Mouse (Mus musculus) liver, embryonic 15.5 days (tissue): ENCODE measurements around the gene Enpp6. TPM values are rescaled to one million over a fixed set of nuclear protein-coding genes. Genes with fewer than 3 reads are reported as not detected.

Experiments
- ATAC-seq: fragments of 200-750 bp; cut with Nextera tagmentation; 2 replicates; pipeline ENCODE4 v1.8.0; 2017; ENCODE audit warnings: moderate number of reproducible peaks, mild to moderate bottlenecking, moderate library complexity; ENCODE audit not compliant: insufficient read depth
- H3K27ac ChIP-seq: fragments of 300-500 bp; sonication (generic); replicated peaks from 2 replicates; pipeline ENCODE4 v1.5.1; 2015; ENCODE audit warnings: mild to moderate bottlenecking, inconsistent platforms
- H3K27me3 ChIP-seq: fragments of 300-500 bp; sonication (generic); 2 replicates; pipeline ENCODE4 v1.6.1; 2015; ENCODE audit warnings: mild to moderate bottlenecking, inconsistent platforms
- H3K36me3 ChIP-seq: fragments of 300-500 bp; sonication (generic); replicated peaks from 2 replicates; pipeline ENCODE4 v1.6.1; 2015; ENCODE audit warnings: moderate library complexity, mild to moderate bottlenecking, inconsistent platforms
- H3K4me1 ChIP-seq: fragments of 300-500 bp; sonication (generic); replicated peaks from 2 replicates; pipeline ENCODE4 v1.6.1; 2015; ENCODE audit warnings: inconsistent platforms
- H3K4me2 ChIP-seq: fragments of 300-500 bp; sonication (generic); 2 replicates; pipeline ENCODE4 v1.6.1; 2015; ENCODE audit warnings: moderate library complexity, mild to moderate bottlenecking, inconsistent platforms
- H3K4me3 ChIP-seq: fragments of 300-500 bp; sonication (generic); replicated peaks from 2 replicates; pipeline ENCODE4 v1.5.1; 2015; ENCODE audit warnings: mild to moderate bottlenecking, inconsistent platforms
- H3K9ac ChIP-seq: fragments of 300-500 bp; sonication (generic); 2 replicates; pipeline ENCODE4 v1.6.1; 2015; ENCODE audit warnings: moderate library complexity, mild to moderate bottlenecking, inconsistent platforms
- H3K9me3 ChIP-seq: fragments of 300-500 bp; sonication (generic); replicated peaks from 2 replicates; pipeline ENCODE4 v1.6.1; 2016; ENCODE audit warnings: inconsistent platforms
- WGBS: fragments of 180-500 bp; shearing (Covaris S2); methylation state at CpG from one replicate; pipeline ENCODE4 v1.1.7; 2015; ENCODE audit warnings: mixed read lengths; ENCODE audit not compliant: insufficient replicate concordance; 5-methylcytosine and 5-hydroxymethylcytosine counted together
- polyA plus RNA-seq: library from polyadenylated mRNA; unstranded; fragments of >200 nt; fragmentation: Nextera tagmentation; extraction: Ambion mirVana; gene quantifications from 2 replicates; pipeline ENCODE4 v1.2.1, GENCODE M21; 2015

The Enpp6 gene
- polyA plus RNA-seq, 1 experiment from 2014 or later: 0.30 TPM

- H3K27ac ChIP-seq: no peak overlapping the region
- H3K9me3 ChIP-seq: no peaks in the 10 kb centered on the region
- no peak overlapping the region for H3K4me2 ChIP-seq
- H3K4me3 ChIP-seq: no peak overlapping the region
- H3K9ac ChIP-seq: no peak overlapping the region
- no peaks in the 10 kb centered on the region for H3K27me3 ChIP-seq
- no peaks in the 10 kb centered on the region for H3K4me1 ChIP-seq
- ATAC-seq: no peak
- no peaks in the 10 kb centered on the region for H3K36me3 ChIP-seq
- 53% methylated on average over 3 of the region's 3 CpGs for WGBS
Observed at GRCm38 (mm10) chr8:47069634-47070033, 82.9 kb downstream of the Enpp6 start.

GRCm38 (mm10) chr8:47072001-47072400 lies 85.3 kb downstream of the Enpp6 start:
- no peaks in the 10 kb centered on the region for H3K9me3 ChIP-seq
- H3K27me3 ChIP-seq: no peaks in the 10 kb centered on the region
- no peak overlapping the region for H3K27ac ChIP-seq
- WGBS: 56% methylated on average over 5 of the region's 5 CpGs
- ATAC-seq: no peak
- H3K9ac ChIP-seq: no peak overlapping the region
- H3K4me2 ChIP-seq: no peak overlapping the region
- H3K36me3 ChIP-seq: no peaks in the 10 kb centered on the region
- H3K4me3 ChIP-seq: no peak overlapping the region
- no peaks in the 10 kb centered on the region for H3K4me1 ChIP-seq

GRCm38 (mm10) chr8:47075941-47076555 lies 89.4 kb downstream of the Enpp6 start:
- 60% methylated on average over 6 of the region's 6 CpGs for WGBS
- H3K27me3 ChIP-seq: no peaks in the 10 kb centered on the region
- H3K36me3 ChIP-seq: no peaks in the 10 kb centered on the region
- no peak overlapping the region for H3K4me3 ChIP-seq
- no peak overlapping the region for H3K27ac ChIP-seq
- no peaks in the 10 kb centered on the region for H3K4me1 ChIP-seq
- H3K9ac ChIP-seq: no peak overlapping the region
- no peaks in the 10 kb centered on the region for H3K9me3 ChIP-seq
- ATAC-seq: no peak
- no peak overlapping the region for H3K4me2 ChIP-seq

- H3K4me2 ChIP-seq: no peak overlapping the region
- WGBS: 50% methylated on average over 4 of the region's 4 CpGs
- H3K4me1 ChIP-seq: no peaks in the 10 kb centered on the region
- H3K36me3 ChIP-seq: no peaks in the 10 kb centered on the region
- ATAC-seq: no peak
- H3K27me3 ChIP-seq: no peaks in the 10 kb centered on the region
- no peaks in the 10 kb centered on the region for H3K9me3 ChIP-seq
- no peak overlapping the region for H3K9ac ChIP-seq
- H3K27ac ChIP-seq: no peak overlapping the region
- H3K4me3 ChIP-seq: no peak overlapping the region
Observed at GRCm38 (mm10) chr8:47080037-47080436, 93.3 kb downstream of the Enpp6 start.

GRCm38 (mm10) chr8:47082201-47083027 lies 95.7 kb downstream of the Enpp6 start:
- Histone ChIP-seq H3K4me3 (no peak overlapping the region), H3K36me3 (no peaks in the 10 kb centered on the region), H3K27ac (no peak overlapping the region), H3K9ac (no peak overlapping the region), H3K9me3 (no peaks in the 10 kb centered on the region), H3K27me3 (no peaks in the 10 kb centered on the region), H3K4me2 (no peak overlapping the region), H3K4me1 (no peaks in the 10 kb centered on the region)
- no peak for ATAC-seq
- WGBS: 69% methylated on average over 22 of the region's 22 CpGs

GRCm38 (mm10) chr8:47090021-47090420 lies 103.3 kb downstream of the Enpp6 start:
- no peak overlapping the region for H3K27ac ChIP-seq

GRCm38 (mm10) chr8:47105617-47106016 lies 118.9 kb downstream of the Enpp6 start:
- Histone ChIP-seq H3K4me2 (no peak overlapping the region), H3K27me3 (no peaks in the 10 kb centered on the region), H3K9me3 (no peaks in the 10 kb centered on the region), H3K36me3 (no peaks in the 10 kb centered on the region), H3K9ac (no peak overlapping the region), H3K27ac (no peak overlapping the region), H3K4me1 (no peaks in the 10 kb centered on the region), H3K4me3 (no peak overlapping the region)
- WGBS: 22% methylated on average over 2 of the region's 2 CpGs
- no peak for ATAC-seq

More at GRCm38 (mm10) chr8:47090021-47090420, 103.3 kb downstream of the Enpp6 start:
- WGBS: 62% methylated on average over 8 of the region's 8 CpGs
- H3K4me3 ChIP-seq: no peak overlapping the region
- H3K9ac ChIP-seq: no peak overlapping the region
- no peaks in the 10 kb centered on the region for H3K36me3 ChIP-seq
- H3K9me3 ChIP-seq: no peaks in the 10 kb centered on the region
- no peaks in the 10 kb centered on the region for H3K4me1 ChIP-seq
- ATAC-seq: no peak
- no peak overlapping the region for H3K4me2 ChIP-seq
- no peaks in the 10 kb centered on the region for H3K27me3 ChIP-seq

GRCm38 (mm10) chr8:47114133-47114796 lies 127.6 kb downstream of the Enpp6 start:
- H3K9ac ChIP-seq: no peak overlapping the region
- no peaks in the 10 kb centered on the region for H3K27me3 ChIP-seq
- no peak for ATAC-seq
- no peaks in the 10 kb centered on the region for H3K36me3 ChIP-seq
- H3K9me3 ChIP-seq: no peaks in the 10 kb centered on the region
- no peaks in the 10 kb centered on the region for H3K4me1 ChIP-seq
- H3K4me3 ChIP-seq: no peak overlapping the region
- no peak overlapping the region for H3K4me2 ChIP-seq
- WGBS: 33% methylated on average over 17 of the region's 17 CpGs
- no peak overlapping the region for H3K27ac ChIP-seq

GRCm38 (mm10) chr8:47117336-47117735 lies 130.6 kb downstream of the Enpp6 start:
- no peak overlapping the region for H3K9ac ChIP-seq
- WGBS: 62% methylated on average over 4 of the region's 4 CpGs
- no peak overlapping the region for H3K4me2 ChIP-seq
- no peaks in the 10 kb centered on the region for H3K4me1 ChIP-seq
- H3K36me3 ChIP-seq: no peaks in the 10 kb centered on the region
- H3K4me3 ChIP-seq: no peak overlapping the region
- H3K9me3 ChIP-seq: no peaks in the 10 kb centered on the region
- no peaks in the 10 kb centered on the region for H3K27me3 ChIP-seq
- no peak for ATAC-seq
- H3K27ac ChIP-seq: no peak overlapping the region

GRCm38 (mm10) chr8:47119895-47120294 lies 133.2 kb downstream of the Enpp6 start:
- Histone ChIP-seq H3K36me3 (no peaks in the 10 kb centered on the region), H3K9ac (no peak overlapping the region), H3K4me2 (no peak overlapping the region), H3K27ac (no peak overlapping the region), H3K27me3 (no peaks in the 10 kb centered on the region), H3K4me1 (no peaks in the 10 kb centered on the region), H3K9me3 (no peaks in the 10 kb centered on the region), H3K4me3 (no peak overlapping the region)
- ATAC-seq: no peak
- WGBS: 47% methylated on average over 1 of the region's 1 CpGs

GRCm38 (mm10) chr8:47128859-47129258 lies 142.2 kb downstream of the Enpp6 start:
- WGBS: 87% methylated on average over 1 of the region's 1 CpGs
- no peaks in the 10 kb centered on the region for H3K27me3 ChIP-seq
- H3K9ac ChIP-seq: no peak overlapping the region
- no peak overlapping the region for H3K27ac ChIP-seq
- no peaks in the 10 kb centered on the region for H3K36me3 ChIP-seq
- H3K4me1 ChIP-seq: no peaks in the 10 kb centered on the region
- ATAC-seq: no peak
- H3K4me3 ChIP-seq: no peak overlapping the region
- no peak overlapping the region for H3K4me2 ChIP-seq
- no peaks in the 10 kb centered on the region for H3K9me3 ChIP-seq
